Mouse (Mus musculus) layer of hippocampus, postnatal 36 days (tissue): ENCODE measurements around the gene Adh1. TPM values are rescaled to one million over a fixed set of nuclear protein-coding genes. Genes with fewer than 3 reads are reported as not detected.
A peak's percentile ranks its signal among the peaks of the same experiment; 100 is the strongest.

Source experiments
- DNase-seq, 2 experiments: peaks; one replicate each; pipeline ENCODE4 v3.0.0; 2022
- total RNA-seq, 2 experiments: library from RNA; stranded (reverse); gene quantifications; 2 replicates each; pipeline ENCODE4 v1.2.3; 2021

Adh1 gene
- total RNA-seq, 2 experiments from 2014 or later: 0.45 to 0.68 TPM

GRCm38 (mm10) chr3:138290672-138291071 is 29.9 kb downstream of the Adh1 start:
- no peak for DNase-seq

- DNase-seq: no peak
Observed at GRCm38 (mm10) chr3:138291529-138292117, 30.8 kb downstream of the Adh1 start.

GRCm38 (mm10) chr3:138293298-138293895 is 32.6 kb downstream of the Adh1 start:
- DNase-seq: no peak

GRCm38 (mm10) chr3:138300130-138300529 is 39.3 kb downstream of the Adh1 start:
- no peak for DNase-seq

GRCm38 (mm10) chr3:138302676-138303075 is 41.9 kb downstream of the Adh1 start:
- DNase-seq: no peak

GRCm38 (mm10) chr3:138303771-138304488 is 43.1 kb downstream of the Adh1 start:
- no peak for DNase-seq

GRCm38 (mm10) chr3:138304489-138304871 is 43.7 kb downstream of the Adh1 start:
- no peak for DNase-seq

- DNase-seq: peak in 1 of 2 experiments; percentile 18
Observed at GRCm38 (mm10) chr3:138305486-138306289, 44.9 kb downstream of the Adh1 start.

GRCm38 (mm10) chr3:138306290-138306683 is 45.5 kb downstream of the Adh1 start:
- DNase-seq: no peak

GRCm38 (mm10) chr3:138309910-138310309 is 49.1 kb downstream of the Adh1 start:
- no peak for DNase-seq

- DNase-seq: no peak
Observed at GRCm38 (mm10) chr3:138311015-138311414, 50.2 kb downstream of the Adh1 start.

- DNase-seq: no peak
Observed at GRCm38 (mm10) chr3:138312965-138313364, 52.2 kb downstream of the Adh1 start, which contains the start of gene Adh6a. TSS of gene Adh6a (plus strand) at chr3:138313286.

- DNase-seq: no peak
Observed at GRCm38 (mm10) chr3:138316908-138317472, 56.2 kb downstream of the Adh1 start.

- DNase-seq: no peak
Observed at GRCm38 (mm10) chr3:138325001-138325400, 64.2 kb downstream of the Adh1 start.

- no peak for DNase-seq
Observed at GRCm38 (mm10) chr3:138325466-138325865, 64.7 kb downstream of the Adh1 start.

GRCm38 (mm10) chr3:138333910-138334309 is 73.1 kb downstream of the Adh1 start:
- DNase-seq: no peak

- DNase-seq: no peak
Observed at GRCm38 (mm10) chr3:138334320-138334719, 73.5 kb downstream of the Adh1 start.

GRCm38 (mm10) chr3:138335566-138335965 is 74.8 kb downstream of the Adh1 start:
- no peak for DNase-seq

- DNase-seq: no peak
Observed at GRCm38 (mm10) chr3:138336104-138336754, 75.4 kb downstream of the Adh1 start.
